Mouse (Mus musculus): ENCODE results near the gene Plscr3. TPM values are rescaled to one million over a fixed set of nuclear protein-coding genes. Genes with fewer than 3 reads are reported as not detected.

Plscr3 gene
- total and polyA plus RNA-seq, 3 experiments = 2.5 to 15.3 (median 2.9) TPM

DNA sequence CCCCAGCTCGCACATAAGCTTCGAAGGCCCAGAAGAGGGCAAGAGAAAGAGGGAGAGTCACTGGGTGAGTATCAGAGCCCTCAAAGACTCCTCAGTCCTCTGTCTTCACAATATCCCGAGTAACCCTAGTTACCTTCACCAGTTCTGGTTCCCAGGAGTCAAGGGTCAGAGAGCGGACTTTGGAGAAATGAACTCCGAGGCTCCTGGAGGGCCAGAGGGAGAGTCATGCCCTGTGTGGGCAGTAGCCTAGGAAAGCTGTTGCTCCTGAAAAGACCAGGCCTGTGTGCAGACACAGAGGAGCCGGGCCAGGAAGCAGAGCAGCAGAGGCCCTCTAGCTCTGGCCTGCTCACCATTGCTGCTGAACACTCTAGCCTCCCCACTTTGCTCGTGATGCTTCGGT is 38.5 kb downstream of the Plscr3 start:
- Histone ChIP-seq H3K4me1 (ENCODE audit: control insufficient read depth in 1 of 2, insufficient read depth in 2 of 2) (peaks cover 8 to 22% of the 10 kb centered on the region in 2 experiments), H3K4me2 (ENCODE audit: insufficient read depth, low read depth, poor library complexity, severe bottlenecking) (no peak overlapping the region), H3K9me3 (replicated peaks; ENCODE audit: low read length) (peaks cover 10% of the 10 kb centered on the region), H3K27me3 (replicated peaks) (no peaks in the 10 kb centered on the region), H3K9ac (ENCODE audit: insufficient read depth, low read depth) (no peak overlapping the region), H3K36me3 (replicated peaks in 1 of 2; ENCODE audit: control insufficient read depth in 1 of 2, insufficient read depth in 1 of 2, low read length in 1 of 2) (peaks cover 21 to 84% of the 10 kb centered on the region in 2 experiments), H3K79me2 (replicated peaks; ENCODE audit: control insufficient read depth, extremely low read depth, insufficient read depth, poor library complexity, severe bottlenecking) (no peaks in the 10 kb centered on the region), H3K4me3 (replicated peaks in 1 of 3; ENCODE audit: low read depth in 2 of 3, low read length in 2 of 3, poor library complexity in 1 of 3) (no peak overlapping the region), H3K27ac (ENCODE audit: insufficient read depth, low read depth) (no peak overlapping the region)
- DNase-seq (ENCODE audit: extremely low read depth) = no peak
- no peak for TF ChIP-seq MAFK (IDR thresholded peaks at IDR 0.05; ENCODE audit: insufficient replicate concordance, low read length)
- TF ChIP-seq JUND (conservative IDR thresholded peaks at IDR 0.05; ENCODE audit: low read depth, low read length) = no peak
- no peak for TF ChIP-seq PAX5 (IDR thresholded peaks at IDR 0.05; ENCODE audit: low read length)
- TF ChIP-seq SMC3 (IDR thresholded peaks at IDR 0.05; ENCODE audit: low read depth, low read length) = no peak
- TF ChIP-seq GABPA (IDR thresholded peaks at IDR 0.05; ENCODE audit: insufficient replicate concordance, low read depth, low read length) = no peak
- no peak for TF ChIP-seq ZMIZ1 (IDR thresholded peaks at IDR 0.05; ENCODE audit: low read depth, low read length)
- no peak for TF ChIP-seq TBP (conservative IDR thresholded peaks at IDR 0.05; ENCODE audit: low read depth, low read length)
- TF ChIP-seq ELF1 (IDR thresholded peaks at IDR 0.05; ENCODE audit: low read depth, low read length) = no peak
- no peak for TF ChIP-seq NELFE (IDR thresholded peaks at IDR 0.05; ENCODE audit: low read depth, low read length)
- TF ChIP-seq KAT2A (IDR thresholded peaks at IDR 0.05; ENCODE audit: insufficient replicate concordance, low read length) = no peak
- no peak for TF ChIP-seq MAX (IDR thresholded peaks at IDR 0.05; ENCODE audit: low read length)
- no peak for TF ChIP-seq MAZ (IDR thresholded peaks at IDR 0.05; ENCODE audit: low read depth, low read length)
- TF ChIP-seq JUN (IDR thresholded peaks at IDR 0.05; ENCODE audit: insufficient read depth, low read depth, low read length) = no peak
- in situ Hi-C loops (cut with MboI; ENCODE audit: low pct_ligation_motif_present, low pct_unique_long_range_greater_than_20kb, low sequenced_read_pairs) = loop anchor here (5.0 kb wide), 1 partner anchor 33 kb away; no protein-coding TSS in a partner anchor
- dilution Hi-C loops (cut with MboI; ENCODE audit: extremely low pct_ligation_motif_present, extremely low pct_unique_long_range_greater_than_20kb, low sequenced_read_pairs) = no loop called here

DNA sequence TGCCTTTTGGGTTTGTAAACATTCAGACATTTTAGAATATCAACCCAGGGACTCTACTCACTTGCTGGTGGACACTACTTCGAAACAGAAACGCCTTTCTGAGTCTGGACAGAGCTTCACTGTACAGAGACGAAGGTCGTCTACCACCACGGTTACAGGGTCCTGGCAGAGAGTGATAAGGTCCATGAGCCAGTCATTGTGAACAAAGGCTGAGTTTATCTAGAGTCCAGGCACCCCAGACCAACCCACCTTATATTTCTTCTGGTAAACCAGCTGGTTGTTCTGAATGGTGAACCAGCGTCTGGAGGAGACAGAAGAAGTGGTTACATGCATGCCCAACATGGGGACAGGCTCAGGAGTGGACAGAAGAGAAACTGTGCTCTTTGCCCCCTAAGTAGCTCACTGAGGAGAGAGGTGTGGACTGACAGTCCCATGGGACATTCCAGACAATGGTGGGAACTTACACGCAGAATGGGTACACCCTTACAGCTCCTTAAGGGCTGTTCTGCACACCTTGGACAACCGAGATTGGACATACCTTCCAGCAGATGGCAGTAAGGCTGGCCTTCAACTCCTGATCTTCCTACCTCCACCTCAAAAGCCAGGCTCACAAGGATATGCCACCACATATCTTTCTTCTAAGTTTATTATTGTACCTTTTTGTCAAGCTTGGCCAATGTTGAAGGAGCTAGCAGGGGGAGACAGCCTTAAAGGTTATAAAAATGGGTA is 40.9 kb downstream of the Plscr3 start:
- Histone ChIP-seq H3K27me3 (replicated peaks) (no peaks in the 10 kb centered on the region), H3K79me2 (replicated peaks; ENCODE audit: control insufficient read depth, extremely low read depth, insufficient read depth, poor library complexity, severe bottlenecking) (no peaks in the 10 kb centered on the region), H3K9ac (ENCODE audit: insufficient read depth, low read depth) (no peak overlapping the region), H3K9me3 (replicated peaks; ENCODE audit: low read length) (peaks cover 10% of the 10 kb centered on the region), H3K4me3 (replicated peaks in 1 of 3; ENCODE audit: low read depth in 2 of 3, low read length in 2 of 3, poor library complexity in 1 of 3) (no peak overlapping the region), H3K27ac (ENCODE audit: insufficient read depth, low read depth) (no peak overlapping the region), H3K4me2 (ENCODE audit: insufficient read depth, low read depth, poor library complexity, severe bottlenecking) (no peak overlapping the region), H3K36me3 (replicated peaks in 1 of 2; ENCODE audit: control insufficient read depth in 1 of 2, insufficient read depth in 1 of 2, low read length in 1 of 2) (peaks cover 23 to 96% of the 10 kb centered on the region in 2 experiments), H3K4me1 (ENCODE audit: control insufficient read depth in 1 of 2, insufficient read depth in 2 of 2) (peaks cover 0 to 4% of the 10 kb centered on the region in 2 experiments; a peak in 2 of 4 replicates)
- dilution Hi-C loops (cut with MboI; ENCODE audit: extremely low pct_ligation_motif_present, extremely low pct_unique_long_range_greater_than_20kb, low sequenced_read_pairs) = no loop called here
- peak in 1 of 2 experiments; percentile 64; a peak in 2 of 4 replicates for TF ChIP-seq CTCF (conservative IDR thresholded peaks at IDR 0.05 in 1 of 2, IDR thresholded peaks at IDR 0.05 in 1 of 2; ENCODE audit: low read depth in 2 of 2, low read length in 2 of 2)
- no peak for TF ChIP-seq GABPA (IDR thresholded peaks at IDR 0.05; ENCODE audit: insufficient replicate concordance, low read depth, low read length)
- TF ChIP-seq RAD21 (IDR thresholded peaks at IDR 0.05; ENCODE audit: low read depth, low read length) = peak; percentile 44
- peak; percentile 66 for TF ChIP-seq SMC3 (IDR thresholded peaks at IDR 0.05; ENCODE audit: low read depth, low read length)
- in situ Hi-C loops (cut with MboI; ENCODE audit: low pct_ligation_motif_present, low pct_unique_long_range_greater_than_20kb, low sequenced_read_pairs) = no loop called here
- no peak for DNase-seq (ENCODE audit: extremely low read depth)
